Mouse (Mus musculus): Measurements from ENCODE around the gene Eno3.

GRCm38 (mm10) chr11:70643051-70643450, 14.0 kb upstream of the Eno3 start:
- no peak for TF ChIP-seq EP300 (IDR thresholded peaks at IDR 0.05; ENCODE audit: insufficient read depth, low read depth, low read length)
- no peak for TF ChIP-seq CTCF (IDR thresholded peaks at IDR 0.05)
